18 mouse cellular contexts compared by ENCODE assay signal in the genomic region with DNA sequence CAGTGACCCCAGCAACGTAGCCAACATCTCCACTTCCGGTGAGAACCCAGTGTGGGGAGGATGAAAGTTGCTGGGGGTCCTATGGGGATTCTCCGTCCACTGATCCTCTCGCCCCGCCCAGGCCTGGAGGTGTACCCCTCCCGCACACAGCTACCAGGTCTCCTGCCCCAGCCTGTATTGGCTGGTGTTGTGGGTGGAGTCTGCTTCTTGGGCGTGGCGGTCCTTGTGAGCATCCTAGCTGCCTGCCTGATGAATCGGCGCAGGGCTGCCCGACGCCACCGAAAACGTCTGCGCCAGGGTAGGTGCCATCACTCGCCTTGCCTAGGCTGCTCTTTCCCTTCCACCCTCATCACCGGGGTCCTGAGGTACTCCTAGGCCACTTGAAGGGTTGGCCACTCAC. TPM values are rescaled to one million over a fixed set of nuclear protein-coding genes. Genes with fewer than 3 reads are reported as not detected.
"Had no signal": no experiment of that assay in that cellular context is flagged by ENCODE, and none has a peak within 500 bp of the region (broad histone marks: within the 10 kb centered on the region; RNA-seq: fewer than 3 reads in every experiment).

No protein-coding gene starts in this region.

- H3K9ac ChIP-seq: lung, embryonic 14.5 days; midbrain, embryonic 12.5 days; neural tube, embryonic 13.5 days; neural tube, embryonic 15.5 days; stomach, embryonic 15.5 days had no signal

- H3K27ac ChIP-seq: midbrain, embryonic 10.5 days; midbrain, embryonic 12.5 days; neural tube, embryonic 13.5 days; neural tube, embryonic 15.5 days; stomach, embryonic 15.5 days; stomach, postnatal 0 days had no signal

- H3K4me3 ChIP-seq: midbrain, embryonic 10.5 days; midbrain, embryonic 12.5 days; myocyte; neural tube, embryonic 13.5 days; neural tube, embryonic 15.5 days; stomach, embryonic 15.5 days had no signal

- DNase-seq: lung, adult 18-20 months; lung, embryonic 14.5 days; lung, postnatal 10 days; midbrain, embryonic 14.5 days; retina, postnatal 1 day; right cerebral cortex, postnatal 14 days; thymus, adult 2 months; thymus, postnatal 25 days; thymus, postnatal 4 days had no signal

- H3K27me3 ChIP-seq: stomach, embryonic 15.5 days had no signal

- H3K9me3 ChIP-seq: midbrain, embryonic 10.5 days; midbrain, embryonic 12.5 days; neural tube, embryonic 13.5 days; neural tube, embryonic 15.5 days; stomach, embryonic 15.5 days had no signal

RNA-seq across cellular contexts. Expression of a gene that starts 20.9 kb away (rescaled TPM):
- total RNA-seq: megakaryocyte-erythroid progenitor cell, adult 5-6 weeks had no signal
- polyA plus RNA-seq: midbrain, embryonic 14.5 days; neural tube, embryonic 13.5 days had no signal

RNA-seq across cellular contexts. Expression of a gene that starts 24.6 kb away (rescaled TPM):
- polyA plus RNA-seq: myocyte had no signal

RNA-seq across cellular contexts. Expression of a gene that starts 59.7 kb away (rescaled TPM):
- total RNA-seq: megakaryocyte, adult 5-6 weeks; megakaryocyte-erythroid progenitor cell, adult 5-6 weeks had no signal
- polyA plus RNA-seq: myocyte had no signal
